Mouse (Mus musculus) neural tube, embryonic 11.5 days (tissue): ENCODE measurements at regions not wholly inside any gene's neighbourhood (a gene's known extent, or its start where the extent isn't known, plus 50 kb on each side); places are given as distances from the start of the nearest gene placed in this dataset.

Experiments
- ATAC-seq: fragments of 200-750 bp; cut with Nextera tagmentation; 2 replicates; pipeline ENCODE4 v1.8.0; 2017; ENCODE audit warnings: moderate number of reproducible peaks, mild to moderate bottlenecking, moderate TSS enrichment, moderate library complexity; ENCODE audit not compliant: insufficient read depth, low FRiP score, low TSS enrichment
- DNase-seq: peaks from one replicate; pipeline ENCODE4 v3.0.0-alpha.2; 2015; ENCODE audit warnings: low spot score
- H3K27ac ChIP-seq: fragments of 300-500 bp; sonication (generic); 2 replicates; pipeline ENCODE4 v1.5.1; 2014; ENCODE audit warnings: low read depth, mild to moderate bottlenecking, low read length
- H3K27me3 ChIP-seq: fragments of 300-500 bp; sonication (generic); 2 replicates; pipeline ENCODE4 v1.6.1; 2014; ENCODE audit warnings: mild to moderate bottlenecking, low read length, mixed read lengths; ENCODE audit not compliant: control insufficient read depth, insufficient read depth
- H3K36me3 ChIP-seq: fragments of 300-500 bp; sonication (generic); 2 replicates; pipeline ENCODE4 v1.6.1; 2014; ENCODE audit warnings: mild to moderate bottlenecking, low read length, moderate library complexity, mixed read lengths; ENCODE audit not compliant: control insufficient read depth, insufficient read depth
- H3K4me1 ChIP-seq: fragments of 300-500 bp; sonication (generic); 2 replicates; pipeline ENCODE4 v1.6.1; 2014; ENCODE audit warnings: low read length, mixed read lengths; ENCODE audit not compliant: control insufficient read depth, insufficient read depth
- H3K4me2 ChIP-seq: fragments of 300-500 bp; sonication (generic); 2 replicates; pipeline ENCODE4 v1.6.1; 2014; ENCODE audit warnings: low read depth, mild to moderate bottlenecking, moderate library complexity
- H3K4me3 ChIP-seq: fragments of 300-500 bp; sonication (generic); 2 replicates; pipeline ENCODE4 v1.5.1; 2014; ENCODE audit warnings: low read depth, low read length
- H3K9ac ChIP-seq: fragments of 300-500 bp; sonication (generic); 2 replicates; pipeline ENCODE4 v1.6.1; 2014; ENCODE audit warnings: mild to moderate bottlenecking, low read length
- H3K9me3 ChIP-seq: fragments of 300-500 bp; sonication (generic); 2 replicates; pipeline ENCODE4 v1.6.1; 2016; ENCODE audit warnings: low read length; ENCODE audit not compliant: control insufficient read depth
- WGBS: fragments of 180-500 bp; shearing (Covaris S2); extraction: QIAGEN DNeasy Blood & Tissue Kit; methylation state at CpG from one replicate; pipeline ENCODE4 v1.1.7; 2014; 5-methylcytosine and 5-hydroxymethylcytosine counted together

- H3K4me1 ChIP-seq = no peaks in the 10 kb centered on the region
- no peak overlapping the region for H3K4me3 ChIP-seq
- ATAC-seq (no peak), DNase-seq (no peak)
- no peak overlapping the region for H3K9ac ChIP-seq
- 83% methylated on average over 7 of the region's 7 CpGs for WGBS
- no peaks in the 10 kb centered on the region for H3K9me3 ChIP-seq
- H3K27ac ChIP-seq = no peak overlapping the region
- no peaks in the 10 kb centered on the region for H3K27me3 ChIP-seq
- no peak overlapping the region for H3K4me2 ChIP-seq
- no peaks in the 10 kb centered on the region for H3K36me3 ChIP-seq
Observed at GRCm38 (mm10) chr5:64468307-64468706, 312.2 kb downstream of the Tbc1d1 start.

GRCm38 (mm10) chr5:64472008-64472407 lies 315.9 kb downstream of the Tbc1d1 start:
- H3K27me3 ChIP-seq = no peaks in the 10 kb centered on the region
- H3K4me2 ChIP-seq = no peak overlapping the region
- DNase-seq (no peak), ATAC-seq (no peak)
- H3K27ac ChIP-seq = no peak overlapping the region
- no peak overlapping the region for H3K9ac ChIP-seq
- no peaks in the 10 kb centered on the region for H3K36me3 ChIP-seq
- H3K4me1 ChIP-seq = no peaks in the 10 kb centered on the region
- 92% methylated on average over 3 of the region's 3 CpGs for WGBS
- H3K4me3 ChIP-seq = no peak overlapping the region
- H3K9me3 ChIP-seq = no peaks in the 10 kb centered on the region

GRCm38 (mm10) chr5:64472415-64472814 lies 316.3 kb downstream of the Tbc1d1 start:
- no peak for DNase-seq
- WGBS = 85% methylated on average over 10 of the region's 10 CpGs
- Histone ChIP-seq H3K4me2 (no peak overlapping the region), H3K4me3 (no peak overlapping the region), H3K27me3 (no peaks in the 10 kb centered on the region), H3K9ac (no peak overlapping the region), H3K36me3 (no peaks in the 10 kb centered on the region), H3K27ac (no peak overlapping the region), H3K4me1 (no peaks in the 10 kb centered on the region), H3K9me3 (no peaks in the 10 kb centered on the region)
- ATAC-seq = no peak

DNA sequence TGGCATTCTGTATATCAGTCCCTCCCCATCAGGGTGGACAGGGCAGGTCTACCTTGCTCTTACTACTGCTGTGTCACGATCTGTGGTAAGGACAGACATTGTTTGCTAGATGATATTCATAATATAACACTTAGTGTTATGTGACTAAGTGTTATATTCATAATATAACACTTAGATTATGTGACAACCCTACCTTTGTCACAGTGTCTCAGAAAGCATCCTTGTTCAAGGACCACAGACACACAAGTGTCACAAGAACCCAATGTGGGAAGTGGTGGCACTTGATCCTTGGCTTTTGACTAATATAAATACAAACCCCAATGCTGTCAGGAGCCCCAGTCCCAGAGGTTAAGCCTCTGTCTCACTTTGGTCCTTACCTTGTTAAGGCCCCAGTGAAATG lies 318.8 kb downstream of the Tbc1d1 start:
- Histone ChIP-seq H3K4me3 (no peak overlapping the region), H3K4me1 (no peaks in the 10 kb centered on the region), H3K9ac (no peak overlapping the region), H3K9me3 (no peaks in the 10 kb centered on the region), H3K36me3 (no peaks in the 10 kb centered on the region), H3K27ac (no peak overlapping the region), H3K4me2 (no peak overlapping the region), H3K27me3 (no peaks in the 10 kb centered on the region)
- WGBS = 84% methylated on average over 1 of the region's 1 CpGs
- no peak for DNase-seq
- ATAC-seq = no peak

GRCm38 (mm10) chr5:64475736-64476519 lies 319.8 kb downstream of the Tbc1d1 start:
- no peaks in the 10 kb centered on the region for H3K27me3 ChIP-seq
- WGBS = 72% methylated on average over 8 of the region's 8 CpGs
- H3K9ac ChIP-seq = no peak overlapping the region
- DNase-seq (no peak), ATAC-seq (no peak)
- H3K9me3 ChIP-seq = no peaks in the 10 kb centered on the region
- no peak overlapping the region for H3K27ac ChIP-seq
- H3K36me3 ChIP-seq = no peaks in the 10 kb centered on the region
- H3K4me2 ChIP-seq = no peak overlapping the region
- H3K4me3 ChIP-seq = no peak overlapping the region
- no peaks in the 10 kb centered on the region for H3K4me1 ChIP-seq

DNA sequence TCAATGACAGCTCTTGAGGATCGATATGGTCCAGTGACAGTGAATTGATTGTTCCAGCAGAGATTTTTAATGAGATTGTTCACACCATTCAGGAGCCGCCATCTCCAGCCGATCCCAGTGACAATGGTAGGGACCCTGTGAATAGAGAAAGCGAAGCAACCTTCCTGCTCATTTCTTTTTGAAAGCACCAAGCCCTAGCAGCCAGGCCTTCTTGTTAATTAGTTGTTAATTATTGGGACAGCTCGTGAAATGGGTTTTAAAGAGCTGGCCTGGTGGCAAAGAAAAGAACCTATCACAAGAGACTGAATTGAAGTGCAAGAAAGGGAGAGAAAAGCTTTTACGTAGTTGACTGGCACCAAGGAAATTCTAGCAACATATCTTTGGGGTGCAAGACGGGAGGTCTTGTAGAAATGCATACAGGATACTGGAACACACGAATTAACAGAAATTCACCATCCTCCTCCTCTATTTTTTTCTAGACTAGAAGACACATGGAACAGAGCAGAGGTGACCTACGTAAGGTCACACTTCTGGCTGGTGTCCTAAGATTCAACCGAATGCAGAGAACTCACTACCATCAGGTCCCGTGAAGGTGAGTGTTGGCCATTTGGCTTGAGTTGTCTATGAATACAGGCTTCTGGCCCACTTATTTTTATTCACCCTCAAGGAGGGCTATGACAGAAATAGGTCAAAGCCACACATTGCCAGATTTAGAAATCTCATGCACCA lies 320.7 kb downstream of the Tbc1d1 start:
- H3K27me3 ChIP-seq = no peaks in the 10 kb centered on the region
- H3K9me3 ChIP-seq = no peaks in the 10 kb centered on the region
- no peak for DNase-seq
- ATAC-seq = peak; percentile 41; the same call in 1 of the 2 replicates
- no peak overlapping the region for H3K4me2 ChIP-seq
- WGBS = 47% methylated on average over 11 of the region's 11 CpGs
- no peaks in the 10 kb centered on the region for H3K4me1 ChIP-seq
- no peak overlapping the region for H3K4me3 ChIP-seq
- no peak overlapping the region for H3K9ac ChIP-seq
- H3K27ac ChIP-seq = no peak overlapping the region
- no peaks in the 10 kb centered on the region for H3K36me3 ChIP-seq

GRCm38 (mm10) chr5:64478143-64478542 lies 322.0 kb downstream of the Tbc1d1 start:
- Histone ChIP-seq H3K9me3 (no peaks in the 10 kb centered on the region), H3K27ac (no peak overlapping the region), H3K27me3 (no peaks in the 10 kb centered on the region), H3K9ac (no peak overlapping the region), H3K36me3 (no peaks in the 10 kb centered on the region), H3K4me1 (no peaks in the 10 kb centered on the region), H3K4me3 (no peak overlapping the region), H3K4me2 (no peak overlapping the region)
- ATAC-seq (no peak), DNase-seq (no peak)
- 90% methylated on average over 13 of the region's 13 CpGs for WGBS

DNA sequence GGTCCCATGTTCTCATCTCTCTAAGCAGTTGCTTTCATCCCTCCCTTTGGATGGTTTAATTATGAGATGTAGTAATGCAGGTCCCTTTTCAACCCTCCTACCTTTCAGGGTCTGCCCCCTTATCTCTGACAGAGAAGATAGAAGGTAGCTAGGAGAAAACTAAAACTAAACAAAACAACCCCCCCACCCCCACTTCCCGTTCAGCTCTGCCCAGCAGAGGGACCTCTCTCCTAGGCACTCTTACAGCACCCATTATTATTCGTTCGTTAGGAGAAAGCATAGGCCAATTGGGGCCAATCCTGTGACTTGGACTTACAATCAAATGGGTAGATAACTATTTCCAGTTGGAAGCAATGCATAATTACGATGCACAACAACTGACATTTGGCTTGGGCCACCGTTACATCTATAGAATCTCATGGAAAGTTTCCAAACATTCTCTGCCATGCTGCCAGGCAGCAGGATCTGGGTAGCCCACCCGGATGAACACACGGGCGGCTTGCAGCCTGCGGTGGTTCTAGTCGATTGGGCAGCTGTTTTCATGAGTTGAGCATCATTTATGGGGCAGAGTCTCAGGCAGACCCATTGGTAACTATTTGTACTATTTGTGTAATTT lies 322.6 kb downstream of the Tbc1d1 start:
- ATAC-seq (no peak), DNase-seq (no peak)
- Histone ChIP-seq H3K4me1 (no peaks in the 10 kb centered on the region), H3K27me3 (no peaks in the 10 kb centered on the region), H3K9ac (no peak overlapping the region), H3K36me3 (no peaks in the 10 kb centered on the region), H3K4me3 (no peak overlapping the region), H3K27ac (no peak overlapping the region), H3K4me2 (no peak overlapping the region), H3K9me3 (no peaks in the 10 kb centered on the region)
- 81% methylated on average over 10 of the region's 10 CpGs for WGBS
